Mouse (Mus musculus): ENCODE measurements around the gene Wee2. TPM values are rescaled to one million over a fixed set of nuclear protein-coding genes. Genes with fewer than 3 reads are reported as not detected.

Gene Wee2
- polyA plus RNA-seq, 1 experiment from 2014 or later, result 0.07 TPM

- no peak within 1 kb of the TSS for H3K9ac ChIP-seq (ENCODE audit: low read depth, low read length)
- no peak within 1 kb of the TSS for H3K4me3 ChIP-seq (ENCODE audit: low read length)
- no peak within 1 kb of the TSS for H3K27ac ChIP-seq (ENCODE audit: low read length)
- H3K36me3 ChIP-seq (ENCODE audit: control insufficient read depth, insufficient read depth, low read length), result no peaks in the 10 kb centered on the region
- no peak within 1 kb of the TSS for H3K4me2 ChIP-seq (ENCODE audit: low read depth, low read length)
- ATAC-seq, result no peak
- no peaks in the 10 kb centered on the region for H3K4me1 ChIP-seq (ENCODE audit: control insufficient read depth, insufficient read depth, low read length)
- H3K27me3 ChIP-seq (replicated peaks; ENCODE audit: control insufficient read depth, insufficient read depth, low read length), result no peaks in the 10 kb centered on the region
- H3K9me3 ChIP-seq (ENCODE audit: control insufficient read depth, low read length), result no peaks in the 10 kb centered on the region
Measured at GRCm38 (mm10) chr6:40490933-40491332, 52.0 kb downstream of the Wee2 start, which contains the start of gene Tas2r137. Tas2r137 (plus strand) TSS chr6:40491233.

- H3K27me3 ChIP-seq (replicated peaks; ENCODE audit: control insufficient read depth, insufficient read depth, low read length), result no peaks in the 10 kb centered on the region
- H3K9me3 ChIP-seq (ENCODE audit: control insufficient read depth, low read length), result no peaks in the 10 kb centered on the region
- no peak within 1 kb of the TSS for H3K4me2 ChIP-seq (ENCODE audit: low read depth, low read length)
- no peaks in the 10 kb centered on the region for H3K4me1 ChIP-seq (ENCODE audit: control insufficient read depth, insufficient read depth, low read length)
- H3K36me3 ChIP-seq (ENCODE audit: control insufficient read depth, insufficient read depth, low read length), result no peaks in the 10 kb centered on the region
- no peak within 1 kb of the TSS for H3K9ac ChIP-seq (ENCODE audit: low read depth, low read length)
- H3K4me3 ChIP-seq (ENCODE audit: low read length), result no peak within 1 kb of the TSS
- no peak for ATAC-seq
- 90% methylated on average over 3 of the region's 3 CpGs for WGBS
- H3K27ac ChIP-seq (ENCODE audit: low read length), result no peak within 1 kb of the TSS
Measured at GRCm38 (mm10) chr6:40493229-40493628, 54.3 kb downstream of the Wee2 start, which contains the start of gene Tas2r108. Tas2r108 (plus strand) TSS chr6:40493529.

Other genes starting within 250 kb of the Wee2 start
- 30.7 and 32.9 TPM in 2 replicates for gene Agk, start 113.9 kb upstream of the Wee2 start, polyA plus RNA-seq (2015; fragmentation: Nextera tagmentation; extraction: Ambion mirVana)
- gene E330009J07Rik, start 3.0 kb upstream of the Wee2 start, polyA plus RNA-seq (2015; fragmentation: Nextera tagmentation; extraction: Ambion mirVana), result 6.0 and 6.2 TPM in 2 replicates
- gene Ssbp1, start 32.3 kb downstream of the Wee2 start, polyA plus RNA-seq (2015; fragmentation: Nextera tagmentation; extraction: Ambion mirVana), result 128 and 135 TPM in 2 replicates
- gene Tas2r137, start 52.1 kb downstream of the Wee2 start, polyA plus RNA-seq (2015; fragmentation: Nextera tagmentation; extraction: Ambion mirVana), result not detected in 2 replicates
- gene Tas2r108, start 54.4 kb downstream of the Wee2 start, polyA plus RNA-seq (2015; fragmentation: Nextera tagmentation; extraction: Ambion mirVana), result not detected in 2 replicates
- gene Prss37, start 80.4 kb downstream of the Wee2 start, polyA plus RNA-seq (2015; fragmentation: Nextera tagmentation; extraction: Ambion mirVana), result not detected in 2 replicates
- gene Olfr461, start 116.0 kb downstream of the Wee2 start, polyA plus RNA-seq (2015; fragmentation: Nextera tagmentation; extraction: Ambion mirVana), result not detected in 2 replicates
- not detected in 2 replicates for gene Olfr460, start 130.4 kb downstream of the Wee2 start, polyA plus RNA-seq (2015; fragmentation: Nextera tagmentation; extraction: Ambion mirVana)
- 0.93 and 1.3 TPM in 2 replicates for gene Clec5a, start 146.7 kb downstream of the Wee2 start, polyA plus RNA-seq (2015; fragmentation: Nextera tagmentation; extraction: Ambion mirVana)
- not detected in 2 replicates for gene Tas2r138, start 174.2 kb downstream of the Wee2 start, polyA plus RNA-seq (2015; fragmentation: Nextera tagmentation; extraction: Ambion mirVana)
- 35.4 and 46.0 TPM in 2 replicates for gene Mgam, start 189.7 kb downstream of the Wee2 start, polyA plus RNA-seq (2015; fragmentation: Nextera tagmentation; extraction: Ambion mirVana)